Mouse (Mus musculus) neural tube, embryonic 15.5 days (tissue): ENCODE results near the gene Flywch2. TPM values are rescaled to one million over a fixed set of nuclear protein-coding genes. Genes with fewer than 3 reads are reported as not detected.

Experiments used
- ATAC-seq: fragments of 200-750 bp; cut with Nextera tagmentation; 2 replicates; pipeline ENCODE4 v1.8.0; 2017; ENCODE audit warnings: mild to moderate bottlenecking, moderate TSS enrichment, moderate library complexity; ENCODE audit not compliant: low FRiP score
- H3K27ac ChIP-seq: fragments of 300-500 bp; sonication (generic); replicated peaks from 2 replicates; pipeline ENCODE4 v1.5.1; 2015; ENCODE audit warnings: mild to moderate bottlenecking, inconsistent platforms
- H3K27me3 ChIP-seq: fragments of 300-500 bp; sonication (generic); replicated peaks from 2 replicates; pipeline ENCODE4 v1.6.1; 2015; ENCODE audit warnings: inconsistent platforms
- H3K36me3 ChIP-seq: fragments of 300-500 bp; sonication (generic); 2 replicates; pipeline ENCODE4 v1.6.1; 2015; ENCODE audit warnings: inconsistent platforms
- H3K4me1 ChIP-seq: fragments of 300-500 bp; sonication (generic); 2 replicates; pipeline ENCODE4 v1.6.1; 2015; ENCODE audit warnings: inconsistent platforms
- H3K4me2 ChIP-seq: fragments of 300-500 bp; sonication (generic); 2 replicates; pipeline ENCODE4 v1.6.1; 2015; ENCODE audit warnings: inconsistent platforms, mild to moderate bottlenecking, moderate library complexity
- H3K4me3 ChIP-seq: fragments of 300-500 bp; sonication (generic); replicated peaks from 2 replicates; pipeline ENCODE4 v1.5.1; 2015; ENCODE audit warnings: mild to moderate bottlenecking, inconsistent platforms
- H3K9ac ChIP-seq: fragments of 300-500 bp; sonication (generic); replicated peaks from 2 replicates; pipeline ENCODE4 v1.6.1; 2015; ENCODE audit warnings: mild to moderate bottlenecking, inconsistent platforms
- H3K9me3 ChIP-seq: fragments of 300-500 bp; sonication (generic); replicated peaks from 2 replicates; pipeline ENCODE4 v1.6.1; 2016; ENCODE audit warnings: inconsistent platforms
- WGBS: fragments of 180-500 bp; shearing (Covaris S2); methylation state at CpG from one replicate; pipeline ENCODE4 v1.1.7; 2015; ENCODE audit warnings: mixed read lengths; 5-methylcytosine and 5-hydroxymethylcytosine counted together
- polyA plus RNA-seq: library from polyadenylated mRNA; unstranded; fragments of >200 nt; fragmentation: Nextera tagmentation; extraction: Ambion mirVana; gene quantifications from 2 replicates; pipeline ENCODE4 v1.2.1, GENCODE M21; 2015

Flywch2 gene
- polyA plus RNA-seq, 1 experiment from 2014 or later: 94.6 TPM

- no peak overlapping the region for H3K4me3 ChIP-seq
- 98% methylated on average over 16 of the region's 16 CpGs for WGBS
- no peak overlapping the region for H3K9ac ChIP-seq
- no peak overlapping the region for H3K4me2 ChIP-seq
- no peak for ATAC-seq
- peaks cover 93% of the 10 kb centered on the region for H3K36me3 ChIP-seq
- H3K4me1 ChIP-seq: no peaks in the 10 kb centered on the region
- H3K27ac ChIP-seq: no peak overlapping the region
- H3K27me3 ChIP-seq: no peaks in the 10 kb centered on the region
- H3K9me3 ChIP-seq: peaks cover 24% of the 10 kb centered on the region; the same call in 1 of the 2 replicates
These were observed 29.8 kb upstream of the Flywch2 start for GRCm38 (mm10) chr17:23815641-23816040.

GRCm38 (mm10) chr17:23807918-23808317 is 22.0 kb upstream of the Flywch2 start:
- Histone ChIP-seq H3K9me3 (no peaks in the 10 kb centered on the region), H3K27me3 (no peaks in the 10 kb centered on the region), H3K4me1 (peaks cover 39% of the 10 kb centered on the region), H3K9ac (no peak overlapping the region), H3K27ac (no peak overlapping the region), H3K36me3 (peaks cover 52% of the 10 kb centered on the region), H3K4me2 (no peak overlapping the region), H3K4me3 (no peak overlapping the region)
- ATAC-seq: no peak
- WGBS: 99% methylated on average over 3 of the region's 3 CpGs

DNA sequence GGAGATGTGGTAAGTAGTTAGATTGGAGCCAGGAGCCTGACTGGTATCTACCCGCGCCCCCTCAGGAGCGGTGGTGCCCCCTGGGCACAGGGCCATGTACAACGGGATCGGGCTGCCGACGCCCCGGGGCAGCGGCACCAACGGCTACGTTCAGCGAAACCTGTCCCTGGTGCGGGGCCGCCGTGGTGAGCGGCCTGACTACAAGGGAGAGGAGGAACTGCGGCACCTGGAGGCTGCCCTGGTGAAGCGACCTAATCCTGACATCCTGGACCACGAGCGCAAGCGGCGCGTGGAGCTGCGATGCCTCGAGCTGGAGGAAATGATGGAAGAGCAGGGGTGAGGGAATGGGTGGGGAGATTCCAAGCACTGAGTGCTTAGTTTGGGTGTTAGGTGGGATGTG is 21.0 kb upstream of the Flywch2 start:
- WGBS: 83% methylated on average over 25 of the region's 25 CpGs
- no peak overlapping the region for H3K4me3 ChIP-seq
- ATAC-seq: no peak
- H3K4me1 ChIP-seq: peaks cover 44% of the 10 kb centered on the region
- no peaks in the 10 kb centered on the region for H3K9me3 ChIP-seq
- H3K9ac ChIP-seq: no peak overlapping the region
- H3K27ac ChIP-seq: no peak overlapping the region; the same call in 1 of the 2 replicates
- peak overlapping the region; percentile 83 for H3K4me2 ChIP-seq
- H3K36me3 ChIP-seq: peaks cover 44% of the 10 kb centered on the region
- no peaks in the 10 kb centered on the region for H3K27me3 ChIP-seq

DNA sequence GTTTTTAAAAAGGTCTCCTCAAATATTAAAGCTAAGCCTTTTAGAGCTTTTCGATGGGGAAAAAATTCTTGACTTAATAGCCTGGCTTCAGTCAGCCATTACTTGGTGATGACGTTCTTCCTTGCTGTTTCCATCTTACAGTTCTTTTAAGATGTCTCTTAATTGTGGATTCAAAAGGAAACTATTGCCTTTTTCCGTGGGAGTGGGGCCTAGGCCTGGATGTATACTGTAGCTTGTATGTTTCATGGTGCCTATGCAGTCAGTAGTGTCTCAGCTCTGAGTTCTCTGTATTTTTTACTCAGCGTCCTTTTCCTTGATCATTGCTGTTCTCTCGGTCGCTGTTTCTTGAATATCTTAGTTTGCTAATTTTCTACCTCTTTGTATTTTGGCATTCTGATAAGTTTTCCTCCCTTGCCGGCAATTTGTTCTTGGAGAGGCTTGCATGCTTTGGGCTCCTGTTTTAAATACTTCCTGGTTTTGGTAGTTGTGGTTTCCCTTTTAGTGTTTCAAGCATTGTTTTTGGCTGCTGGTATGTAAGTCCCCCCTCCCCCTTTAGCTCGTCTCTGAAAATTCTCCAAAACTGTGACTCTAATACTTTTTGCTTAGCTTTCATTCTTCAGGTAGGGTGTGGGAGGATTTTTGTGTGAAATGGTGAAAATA is 18.7 kb upstream of the Flywch2 start:
- 4% methylated on average over 8 of the region's 8 CpGs for WGBS
- peak overlapping the region; percentile 88 for H3K9ac ChIP-seq
- peak overlapping the region; percentile 83 for H3K4me2 ChIP-seq
- H3K4me1 ChIP-seq: peaks cover 44% of the 10 kb centered on the region
- H3K27me3 ChIP-seq: no peaks in the 10 kb centered on the region
- H3K4me3 ChIP-seq: peak overlapping the region; percentile 74
- H3K27ac ChIP-seq: peak overlapping the region; percentile 99; the same call in 1 of the 2 replicates
- H3K36me3 ChIP-seq: peaks cover 21% of the 10 kb centered on the region
- no peak for ATAC-seq
- no peaks in the 10 kb centered on the region for H3K9me3 ChIP-seq

GRCm38 (mm10) chr17:23803366-23804041 is 17.6 kb upstream of the Flywch2 start:
- ATAC-seq: peak; percentile 60
- H3K36me3 ChIP-seq: peaks cover 10% of the 10 kb centered on the region
- H3K9me3 ChIP-seq: no peaks in the 10 kb centered on the region
- peak overlapping the region; percentile 99 for H3K27ac ChIP-seq
- 0% methylated on average over 62 of the region's 83 CpGs for WGBS
- H3K9ac ChIP-seq: peak overlapping the region; percentile 88
- peak overlapping the region; percentile 74 for H3K4me3 ChIP-seq
- H3K4me1 ChIP-seq: peaks cover 44% of the 10 kb centered on the region
- no peaks in the 10 kb centered on the region for H3K27me3 ChIP-seq
- H3K4me2 ChIP-seq: peak overlapping the region; percentile 83

DNA sequence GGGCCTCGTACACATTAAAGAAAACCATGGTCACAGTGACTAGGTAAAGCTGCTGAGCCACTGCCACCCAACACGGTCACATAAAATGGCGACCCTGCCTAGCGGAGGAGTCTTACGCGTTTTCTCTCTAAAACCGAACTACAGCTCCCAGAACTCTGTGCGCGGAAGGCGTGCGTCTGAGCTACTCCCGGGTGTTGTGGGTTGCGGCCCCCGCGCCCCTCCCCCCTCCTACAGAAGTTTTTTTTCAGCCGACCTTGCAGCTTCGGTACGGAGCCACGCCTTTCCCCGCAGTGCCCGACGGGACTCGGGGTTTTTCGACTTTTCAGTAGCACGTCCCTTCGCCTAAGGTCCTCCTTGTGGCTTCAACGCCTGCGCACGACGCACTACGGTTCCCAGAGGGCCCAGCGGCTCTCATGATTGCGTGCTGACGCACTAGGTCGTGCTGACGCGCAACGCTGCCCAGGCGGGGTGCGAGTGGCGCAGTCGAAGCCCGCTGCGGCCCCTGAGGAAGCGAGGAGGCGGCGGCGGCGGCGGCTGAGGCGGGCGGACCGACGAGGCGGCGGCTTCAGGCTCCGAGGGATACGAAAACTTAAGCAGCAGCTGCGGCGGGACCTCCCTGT is 17.0 kb upstream of the Flywch2 start:
- peak overlapping the region; percentile 88 for H3K9ac ChIP-seq
- ATAC-seq: peak; percentile 97
- H3K4me2 ChIP-seq: peak overlapping the region; percentile 83
- H3K27ac ChIP-seq: peak overlapping the region; percentile 99
- H3K36me3 ChIP-seq: peaks cover 4% of the 10 kb centered on the region; the same call in 1 of the 2 replicates
- no peaks in the 10 kb centered on the region for H3K27me3 ChIP-seq
- H3K9me3 ChIP-seq: no peaks in the 10 kb centered on the region
- peak overlapping the region; percentile 74 for H3K4me3 ChIP-seq
- H3K4me1 ChIP-seq: peaks cover 43% of the 10 kb centered on the region
- WGBS: under 1% methylated on average over 59 of the region's 60 CpGs

- H3K4me2 ChIP-seq: no peak overlapping the region
- peaks cover 30% of the 10 kb centered on the region for H3K4me1 ChIP-seq
- WGBS: 94% methylated on average over 10 of the region's 10 CpGs
- no peaks in the 10 kb centered on the region for H3K36me3 ChIP-seq
- no peaks in the 10 kb centered on the region for H3K27me3 ChIP-seq
- no peak overlapping the region for H3K4me3 ChIP-seq
- no peaks in the 10 kb centered on the region for H3K9me3 ChIP-seq
- no peak overlapping the region for H3K27ac ChIP-seq
- no peak for ATAC-seq
- no peak overlapping the region for H3K9ac ChIP-seq
These were observed 15.7 kb upstream of the Flywch2 start for GRCm38 (mm10) chr17:23801627-23802026.

DNA sequence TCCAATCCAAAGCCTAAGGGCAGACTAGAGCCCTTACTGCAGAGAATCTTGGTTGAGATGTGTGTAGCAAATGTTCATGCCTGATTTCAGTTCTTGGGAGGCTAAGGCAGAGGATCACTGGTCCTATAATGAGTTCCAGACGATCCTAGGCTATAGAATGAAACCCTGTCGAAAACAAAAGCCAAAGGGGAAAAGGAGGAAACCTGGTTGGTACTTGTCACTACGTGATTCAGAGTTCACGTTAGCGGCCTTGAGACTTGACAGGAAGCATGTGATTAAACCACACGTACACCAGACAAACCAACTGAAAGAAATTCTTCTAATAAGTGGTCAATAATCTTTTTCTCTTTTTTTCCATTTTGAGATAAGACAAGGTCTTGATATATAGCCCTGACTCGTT is 11.4 kb upstream of the Flywch2 start:
- Histone ChIP-seq H3K27ac (no peak overlapping the region), H3K27me3 (no peaks in the 10 kb centered on the region), H3K9ac (no peak overlapping the region), H3K4me1 (peaks cover 7% of the 10 kb centered on the region), H3K4me3 (no peak overlapping the region), H3K36me3 (peaks cover 2% of the 10 kb centered on the region; the same call in 1 of the 2 replicates), H3K4me2 (no peak overlapping the region), H3K9me3 (no peaks in the 10 kb centered on the region)
- no peak for ATAC-seq
- WGBS: 85% methylated on average over 7 of the region's 7 CpGs

GRCm38 (mm10) chr17:23795323-23795722 is 9.4 kb upstream of the Flywch2 start:
- H3K27ac ChIP-seq: no peak overlapping the region
- peaks cover 25% of the 10 kb centered on the region for H3K4me1 ChIP-seq
- WGBS: 94% methylated on average over 8 of the region's 8 CpGs
- no peak overlapping the region for H3K4me2 ChIP-seq
- H3K4me3 ChIP-seq: no peak overlapping the region
- no peaks in the 10 kb centered on the region for H3K9me3 ChIP-seq
- peaks cover 2% of the 10 kb centered on the region; the same call in 1 of the 2 replicates for H3K36me3 ChIP-seq
- no peak for ATAC-seq
- H3K27me3 ChIP-seq: no peaks in the 10 kb centered on the region
- no peak overlapping the region for H3K9ac ChIP-seq

DNA sequence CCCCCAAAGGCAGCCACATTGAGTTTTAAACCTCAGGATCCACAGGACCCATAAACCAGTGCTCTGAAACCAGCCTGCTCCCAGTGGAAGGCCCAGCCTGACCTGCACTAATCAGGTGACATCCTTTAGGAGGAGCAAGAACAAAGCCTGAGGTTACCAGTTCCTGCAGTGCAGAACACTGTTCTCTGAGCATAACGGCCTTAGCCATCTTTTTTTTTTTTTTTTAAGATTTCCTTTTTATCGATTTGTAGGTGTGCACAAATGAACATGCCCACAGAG is 5.1 kb upstream of the Flywch2 start:
- H3K9me3 ChIP-seq: no peaks in the 10 kb centered on the region
- peak overlapping the region; percentile 77 for H3K9ac ChIP-seq
- peak overlapping the region; percentile 91 for H3K27ac ChIP-seq
- WGBS: 58% methylated on average over 2 of the region's 2 CpGs
- peaks cover 2% of the 10 kb centered on the region; the same call in 1 of the 2 replicates for H3K36me3 ChIP-seq
- H3K27me3 ChIP-seq: no peaks in the 10 kb centered on the region
- H3K4me3 ChIP-seq: peak overlapping the region; percentile 45
- H3K4me2 ChIP-seq: peak overlapping the region; percentile 71
- H3K4me1 ChIP-seq: peaks cover 38% of the 10 kb centered on the region
- ATAC-seq: no peak

GRCm38 (mm10) chr17:23790269-23791078 is 4.6 kb upstream of the Flywch2 start, which contains the start of gene Srrm2:
Gene Srrm2 (plus strand): TSS chr17:23790532.
- Histone ChIP-seq H3K4me1 (peaks cover 42% of the 10 kb centered on the region), H3K4me2 (peak within 1 kb of the TSS; percentile 71), H3K27ac (peak within 1 kb of the TSS; percentile 91), H3K36me3 (peaks cover 2% of the 10 kb centered on the region; the same call in 1 of the 2 replicates), H3K9me3 (no peaks in the 10 kb centered on the region), H3K27me3 (no peaks in the 10 kb centered on the region), H3K9ac (peak within 1 kb of the TSS; percentile 77), H3K4me3 (peak within 1 kb of the TSS; percentile 45)
- ATAC-seq: peak; percentile 15; the same call in 1 of the 2 replicates
- WGBS: 1% methylated on average over 29 of the region's 29 CpGs
